In the genomic region with DNA sequence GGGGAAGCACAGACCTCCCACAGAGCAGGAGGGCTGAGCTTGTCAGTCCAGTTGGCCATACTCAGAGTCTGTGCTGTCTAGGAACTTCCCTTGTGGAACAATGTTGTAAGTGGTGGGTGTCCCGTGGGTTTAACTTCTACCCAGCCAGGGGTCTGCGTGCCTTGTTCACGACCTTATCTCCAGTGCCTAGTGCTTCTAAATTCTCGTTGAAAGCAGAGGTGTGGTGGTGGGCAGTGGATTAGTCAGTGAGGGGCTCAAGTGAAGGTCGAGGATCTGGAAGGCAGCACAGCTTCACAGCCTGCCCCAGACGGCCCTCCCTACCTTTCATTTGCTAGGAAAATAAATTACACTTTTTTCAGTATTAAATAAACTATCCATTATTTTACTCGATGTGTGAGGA, we compare ENCODE assay signal across 28 mouse cellular contexts.
"Had no signal": no experiment of that assay in that cellular context is flagged by ENCODE, and none has a peak within 500 bp of the region (broad histone marks: within the 10 kb centered on the region; RNA-seq: fewer than 3 reads in every experiment).

No protein-coding gene starts in this region.

- H3K9me3 ChIP-seq: limb, embryonic 10.5 days; limb, embryonic 12.5 days; limb, embryonic 13.5 days; limb, embryonic 15.5 days; liver, embryonic 12.5 days; liver, embryonic 13.5 days; liver, embryonic 15.5 days; lung, embryonic 15.5 days; midbrain, embryonic 12.5 days; midbrain, embryonic 13.5 days; midbrain, embryonic 15.5 days; neural tube, embryonic 12.5 days had no signal

- H3K27ac ChIP-seq: limb, embryonic 10.5 days; limb, embryonic 12.5 days; limb, embryonic 13.5 days; limb, embryonic 15.5 days; liver, embryonic 12.5 days; liver, embryonic 13.5 days; liver, embryonic 14.5 days; liver, embryonic 15.5 days; lung, embryonic 15.5 days; macrophage; midbrain, embryonic 10.5 days; midbrain, embryonic 12.5 days; midbrain, embryonic 13.5 days; midbrain, embryonic 15.5 days; neural tube, embryonic 12.5 days had no signal

- H3K36me3 ChIP-seq: liver, embryonic 15.5 days; lung, embryonic 15.5 days; midbrain, embryonic 15.5 days; neural tube, embryonic 12.5 days had no signal

- H3K27me3 ChIP-seq: limb, embryonic 12.5 days; limb, embryonic 13.5 days; limb, embryonic 15.5 days; liver, embryonic 12.5 days; liver, embryonic 13.5 days; liver, embryonic 15.5 days; lung, embryonic 15.5 days; megakaryocyte, embryonic 14.5 days; midbrain, embryonic 12.5 days; midbrain, embryonic 13.5 days; midbrain, embryonic 15.5 days; neural tube, embryonic 12.5 days had no signal

- H3K4me3 ChIP-seq: limb, embryonic 10.5 days; limb, embryonic 12.5 days; limb, embryonic 13.5 days; limb, embryonic 15.5 days; liver, embryonic 12.5 days; liver, embryonic 13.5 days; liver, embryonic 15.5 days; lung, embryonic 15.5 days; megakaryocyte, embryonic 14.5 days; midbrain, embryonic 10.5 days; midbrain, embryonic 12.5 days; midbrain, embryonic 13.5 days; midbrain, embryonic 15.5 days; myocyte; neural tube, embryonic 12.5 days had no signal

- DNase-seq: left cerebral cortex, postnatal 4 days; liver; liver, embryonic 13.5 days; liver, postnatal 0 days; lung, adult 18-20 months; lung, adult 2 months; lung, embryonic 14.5 days; lung, postnatal 10 days; lung, postnatal 14 days; lung, postnatal 36 days; lung, postnatal 4 days; midbrain, embryonic 14.5 days had no signal

- H3K4me1 ChIP-seq: limb, embryonic 10.5 days; limb, embryonic 12.5 days; limb, embryonic 13.5 days; limb, embryonic 15.5 days; liver, embryonic 12.5 days; liver, embryonic 13.5 days; liver, embryonic 15.5 days; lung, embryonic 15.5 days; megakaryocyte, embryonic 14.5 days; midbrain, embryonic 10.5 days; midbrain, embryonic 12.5 days; midbrain, embryonic 13.5 days; midbrain, embryonic 15.5 days; neural tube, embryonic 12.5 days had no signal
